Mouse (Mus musculus) MN1 (cell line): ENCODE measurements around the gene Esp15.
"Not testable (repeated sequence)": the region's sequence is repeated elsewhere in the genome, so short reads cannot be mapped to it uniquely, and the experiment has no call there.

Experiments used
- DNase-seq: peaks from one replicate; pipeline ENCODE4 v3.0.0-alpha.2; 2016; ENCODE audit warnings: low spot score

The Esp15 gene

DNA sequence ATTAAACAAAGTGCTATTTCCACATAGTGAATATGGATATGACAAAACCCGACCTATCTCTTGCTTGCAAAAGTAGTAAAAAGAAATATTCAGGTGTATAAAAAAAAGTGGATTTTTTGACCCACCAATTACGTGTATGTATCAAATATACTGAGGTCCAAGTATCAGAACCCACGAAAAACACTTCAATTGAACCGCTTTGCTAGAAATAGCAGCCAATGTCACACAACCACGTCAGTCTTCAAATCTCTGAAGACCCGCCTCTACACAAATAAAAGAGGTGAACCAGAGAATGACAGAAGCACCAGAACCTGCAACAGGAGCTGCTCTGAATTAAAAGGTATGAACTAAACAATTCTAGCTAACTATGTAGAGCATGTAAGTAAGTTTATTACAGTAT is at the start of gene Esp15:
TSS of gene Esp15 (plus strand) at position 301 of the 400 bp plus-strand sequence.
- DNase-seq, result not testable (repeated sequence)

- DNase-seq, result no peak
Observed at GRCm38 (mm10) chr17:39591550-39591949, 49.2 kb upstream of the Esp15 start.
